Mouse (Mus musculus) testis, adult 10 weeks (tissue): Measurements from ENCODE around the gene F3. TPM values are rescaled to one million over a fixed set of nuclear protein-coding genes. Genes with fewer than 3 reads are reported as not detected.

Experiments
- polyA plus RNA-seq: library from polyadenylated mRNA; stranded (reverse); fragments of 350-450 nt; fragmentation: Illumina TruSeq; extraction: RNeasy Lipid Tissue Mini Kit (QIAGEN cat#74804); gene quantifications from one replicate; pipeline ENCODE4 v1.2.3, GENCODE M21; 2014; ENCODE audit warnings: low read depth, low replicate concordance

Gene F3
- polyA plus RNA-seq, result 9.2 TPM

GRCm38 (mm10) chr3:121722971-121723844, at the start of gene F3:
Gene F3, plus strand, starts transcription at chr3:121723537.

Other genes starting within 250 kb of the F3 start
- 4.9 TPM for gene Slc44a3, start 191.1 kb upstream of the F3 start, polyA plus RNA-seq
- gene 4930432M17Rik, start 52.8 kb upstream of the F3 start, polyA plus RNA-seq, result not detected
- 39.9 TPM for gene Abcd3, start 91.8 kb downstream of the F3 start, polyA plus RNA-seq
- gene Arhgap29, start 229.0 kb downstream of the F3 start, polyA plus RNA-seq, result 417 TPM